Mouse (Mus musculus) CH12.LX (cell line): ENCODE data around the gene 4930579G24Rik.

ENCODE experiments used
- BHLHE40 ChIP-seq: IDR thresholded peaks from 2 replicates; pipeline ENCODE4 v1.6.1; 2011; ENCODE audit warnings: mild to moderate bottlenecking, low read depth, low read length, improper control_type of control experiment
- CTCF ChIP-seq, 2 experiments: IDR thresholded peaks in 1 of 2; conservative IDR thresholded peaks in 1 of 2; 2 replicates each; pipeline ENCODE4 v1.5.1; 2011 to 2012; ENCODE audit warnings: low read depth in 2 of 2, low read length in 2 of 2, improper control_type of control experiment in 1 of 2, inconsistent platforms in 1 of 2, mild to moderate bottlenecking in 1 of 2, moderate library complexity in 1 of 2
- IRF4 ChIP-seq: IDR thresholded peaks from 2 replicates; pipeline ENCODE4 v1.6.1; 2014; ENCODE audit warnings: low read depth, mild to moderate bottlenecking, inconsistent platforms, low read length, improper control_type of control experiment
- JUND ChIP-seq: conservative IDR thresholded peaks from 2 replicates; pipeline ENCODE4 v1.6.1; 2011; ENCODE audit warnings: low read depth, low read length, improper control_type of control experiment
- MAX ChIP-seq: IDR thresholded peaks from 2 replicates; pipeline ENCODE4 v1.6.1; 2011; ENCODE audit warnings: low read length, improper control_type of control experiment
- MEF2A ChIP-seq: IDR thresholded peaks from 2 replicates; pipeline ENCODE4 v1.6.1; 2014; ENCODE audit warnings: low read depth, mild to moderate bottlenecking, inconsistent platforms, low read length, improper control_type of control experiment, borderline replicate concordance
- NELFE ChIP-seq: IDR thresholded peaks from 2 replicates; pipeline ENCODE4 v1.6.1; 2011; ENCODE audit warnings: low read depth, low read length, improper control_type of control experiment
- POLR2A ChIP-seq: IDR thresholded peaks from 2 replicates; pipeline ENCODE4 v1.6.1; 2011; ENCODE audit warnings: low read depth, mild to moderate bottlenecking, improper control_type of control experiment, low read length
- RAD21 ChIP-seq: IDR thresholded peaks from 2 replicates; pipeline ENCODE4 v1.6.1; 2011; ENCODE audit warnings: low read depth, mild to moderate bottlenecking, low read length, improper control_type of control experiment, moderate library complexity
- TBP ChIP-seq: conservative IDR thresholded peaks from 2 replicates; pipeline ENCODE4 v1.6.1; 2011; ENCODE audit warnings: low read depth, low read length, improper control_type of control experiment
- ZC3H11A ChIP-seq: IDR thresholded peaks from 2 replicates; pipeline ENCODE4 v1.6.1; 2012; ENCODE audit warnings: low read depth, mild to moderate bottlenecking, inconsistent platforms, low read length, improper control_type of control experiment
- ZNF384 ChIP-seq: IDR thresholded peaks from 2 replicates; pipeline ENCODE4 v1.6.1; 2012; ENCODE audit warnings: low read depth, low read length, improper control_type of control experiment, inconsistent platforms

DNA sequence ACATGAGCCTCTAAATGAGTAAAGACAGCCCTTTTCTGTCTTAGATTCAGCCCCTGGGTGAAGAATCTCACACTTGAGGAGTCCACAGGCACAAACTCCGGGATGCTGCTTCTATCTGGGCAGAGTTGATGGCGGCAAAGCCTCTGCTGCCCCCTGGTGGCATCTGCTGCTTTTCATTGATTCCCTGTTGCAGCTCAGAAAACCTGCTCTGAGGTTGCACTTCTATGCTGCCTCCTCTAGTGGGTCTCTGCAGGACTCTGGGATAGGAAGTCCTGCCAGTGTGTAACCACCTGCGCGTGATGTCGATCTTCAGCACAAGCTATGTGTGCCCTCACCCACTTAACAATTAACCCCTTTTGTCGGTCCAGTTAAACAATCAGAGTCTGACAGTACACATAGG is 42.1 kb upstream of the 4930579G24Rik start:
- TF ChIP-seq MAX (no peak), CTCF (conservative IDR thresholded peaks at IDR 0.05 in 1 of 2, IDR thresholded peaks at IDR 0.05 in 1 of 2; ENCODE audit: low read depth in 2 of 2, low read length in 2 of 2) (peak; percentile 81 to 99), TBP (no peak), BHLHE40 (peak; percentile 61), ZC3H11A (peak; percentile 40; the same call in 1 of the 2 replicates), NELFE (peak; percentile 60; the same call in 1 of the 2 replicates), IRF4 (peak; percentile 51; the same call in 1 of the 2 replicates), MEF2A (0 out of 2 replicates have a peak, but pooled peaks have one; percentile 35), JUND (no peak), ZNF384 (no peak), POLR2A (no peak), RAD21 (peak; percentile 90)
